Mouse (Mus musculus) thymus, postnatal 4 days (tissue): ENCODE results near the gene Svop.
A peak's percentile ranks its signal among the peaks of the same experiment; 100 is the strongest.

Experiments
- DNase-seq: peaks from one replicate; pipeline ENCODE4 v3.0.0; 2021

The Svop gene

DNA sequence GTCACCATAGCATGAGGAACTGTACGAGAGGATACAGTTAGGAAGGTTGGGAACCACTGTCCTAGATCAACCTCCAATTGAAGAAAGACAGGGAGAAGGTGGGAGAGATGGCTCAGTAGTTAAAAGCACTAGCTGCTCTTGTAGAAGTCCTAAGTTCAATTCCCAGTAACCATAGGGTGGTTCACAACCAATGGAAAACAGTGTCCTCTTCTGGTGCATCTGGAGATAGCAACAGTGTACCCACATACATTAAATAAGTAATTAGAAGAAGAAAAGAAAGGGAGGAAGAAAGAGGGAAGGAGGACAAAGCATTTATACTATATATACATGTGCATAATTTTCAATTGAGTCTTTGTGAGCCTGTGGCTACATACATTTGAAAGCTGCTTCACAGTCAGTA is 46.2 kb downstream of the Svop start:
- no peak for DNase-seq

GRCm38 (mm10) chr5:114043800-114044199 is 47.6 kb downstream of the Svop start:
- no peak for DNase-seq

GRCm38 (mm10) chr5:114041327-114041930 is 49.9 kb downstream of the Svop start:
- DNase-seq: peak; percentile 19

DNA sequence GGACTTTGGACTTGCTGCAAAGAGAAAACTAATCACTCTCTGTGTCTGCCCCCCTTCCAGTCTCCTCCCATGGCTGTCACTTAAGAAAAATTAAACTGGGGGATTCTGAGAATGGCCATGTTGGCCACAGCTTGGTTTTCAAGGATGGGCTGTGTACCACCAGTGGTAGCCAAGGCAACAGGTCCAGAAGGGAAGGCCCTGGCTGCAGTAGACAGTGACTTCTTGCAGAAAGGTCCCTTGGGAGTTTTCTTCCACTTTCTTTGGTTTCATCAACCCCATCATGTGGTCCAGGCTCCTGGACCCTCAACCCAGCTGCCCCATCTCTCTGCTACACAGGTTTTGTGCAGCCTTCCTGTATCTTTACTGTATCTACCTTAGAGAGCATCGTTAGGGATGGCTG is 50.5 kb downstream of the Svop start:
- no peak for DNase-seq

DNA sequence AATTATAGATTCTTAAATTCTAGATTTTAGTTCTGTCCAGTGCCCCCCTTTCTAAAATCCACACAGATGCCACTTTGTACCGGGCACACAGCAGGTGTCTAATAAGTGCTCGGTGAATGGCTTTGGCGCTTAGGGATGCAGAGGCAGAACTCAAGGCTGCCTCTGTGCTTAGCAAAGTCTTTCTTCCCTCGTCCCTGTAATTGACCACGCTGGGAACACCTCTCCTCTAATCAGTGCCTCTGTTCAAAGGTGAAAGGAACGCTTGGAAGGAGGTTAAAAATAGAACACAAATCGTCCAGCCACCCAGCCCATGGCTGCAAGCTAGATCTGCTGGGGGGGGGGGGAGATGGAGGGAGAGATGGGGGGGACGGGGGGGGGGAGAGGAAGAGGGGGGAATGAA is 50.9 kb downstream of the Svop start:
- DNase-seq: no peak

DNA sequence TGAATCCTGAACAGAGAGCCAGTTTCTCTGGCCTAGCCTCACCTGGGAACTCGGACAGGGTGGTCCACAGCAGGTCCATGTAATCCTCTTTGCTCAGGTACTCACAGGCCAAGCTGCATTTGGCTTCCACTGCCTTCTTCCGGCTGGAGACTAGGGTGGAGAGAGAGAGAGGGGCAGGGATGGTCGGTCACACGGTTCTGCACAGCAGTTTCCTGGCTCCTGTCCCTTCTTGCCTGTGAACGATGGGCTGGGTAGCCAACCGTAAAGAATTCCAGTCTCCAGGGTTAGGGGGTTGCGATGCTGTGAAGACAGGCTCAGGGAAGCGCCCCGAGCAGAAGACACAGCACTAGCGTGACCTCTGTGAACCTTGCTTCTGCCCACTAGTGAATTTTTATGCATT is 56.3 kb downstream of the Svop start:
- no peak for DNase-seq

DNA sequence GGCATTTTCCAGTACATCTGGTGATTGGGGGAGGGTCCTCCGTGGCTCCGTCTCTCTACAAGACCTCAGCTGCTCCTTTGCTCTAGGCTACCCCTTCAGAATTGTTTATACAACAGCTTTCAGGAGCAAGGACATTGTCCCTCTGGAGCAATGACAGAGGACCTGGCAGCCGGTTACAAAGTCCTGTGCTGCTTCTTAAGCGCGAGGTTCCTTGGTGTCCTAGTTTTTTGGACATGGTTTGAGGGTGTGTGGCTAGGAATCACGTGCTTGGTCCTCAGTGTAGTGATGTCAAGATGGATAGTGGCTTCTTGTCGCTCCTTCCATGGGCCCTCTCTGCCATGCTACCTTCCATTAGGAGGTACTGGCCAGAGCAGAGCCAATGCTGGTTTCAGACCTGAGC is 57.0 kb downstream of the Svop start:
- no peak for DNase-seq

- no peak for DNase-seq
Observed at GRCm38 (mm10) chr5:114032161-114032763, 59.1 kb downstream of the Svop start.

DNA sequence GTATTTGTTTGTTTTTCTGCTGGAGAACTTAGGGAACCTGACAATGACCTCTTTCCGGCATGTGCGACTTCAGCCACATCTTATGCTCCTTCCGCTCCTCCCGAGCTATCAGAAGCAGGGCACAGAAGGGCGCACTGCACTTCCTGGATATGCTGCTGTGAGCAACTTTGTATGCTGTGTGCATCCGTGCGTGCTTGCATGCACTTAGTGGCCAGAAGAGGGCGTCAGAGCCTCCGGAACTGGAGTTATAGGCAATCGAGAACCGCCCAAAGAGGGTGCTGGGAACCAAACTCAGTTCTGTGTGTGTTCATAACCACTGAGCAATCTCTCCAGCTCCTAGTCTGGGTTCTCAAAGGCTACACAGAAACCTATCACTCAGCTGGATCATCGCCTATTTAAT is 60.7 kb downstream of the Svop start:
- no peak for DNase-seq

GRCm38 (mm10) chr5:114028111-114028510 is 63.3 kb downstream of the Svop start:
- no peak for DNase-seq

DNA sequence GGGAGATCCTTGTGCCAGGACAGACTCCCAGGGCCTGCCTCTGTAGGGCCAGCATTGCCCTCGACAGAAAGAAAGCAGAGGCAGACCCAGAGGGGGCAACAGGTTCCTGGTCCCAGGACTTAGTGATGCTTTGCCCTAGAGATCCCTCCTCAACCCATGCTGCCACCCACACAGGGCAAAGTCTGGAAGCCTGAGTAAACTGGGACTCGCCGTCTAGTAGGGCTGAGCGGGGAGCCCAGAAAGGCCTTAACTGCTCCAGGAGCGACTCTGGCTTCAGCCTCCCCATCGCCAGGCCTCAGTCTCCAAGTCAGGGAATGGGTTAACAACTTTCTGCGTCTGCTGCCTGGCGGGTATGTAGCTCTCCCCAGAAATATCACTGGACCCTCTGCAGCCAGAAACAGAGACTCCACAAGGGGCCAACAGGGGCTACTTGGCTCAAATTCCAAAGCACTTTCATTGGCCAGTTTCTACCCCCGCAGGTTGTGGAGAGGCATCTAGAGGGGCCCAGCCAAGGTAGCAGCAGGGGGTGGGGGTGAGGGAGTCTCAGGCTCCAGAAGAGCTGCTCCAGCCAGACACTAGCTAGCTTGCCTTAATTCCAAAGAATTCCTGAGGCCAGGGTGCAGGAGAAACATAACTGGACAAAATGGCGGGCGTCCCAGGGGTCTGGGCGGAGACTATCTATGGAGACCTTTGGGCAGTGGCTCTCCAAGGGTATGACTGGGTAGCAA is 64.0 kb downstream of the Svop start:
- no peak for DNase-seq

DNA sequence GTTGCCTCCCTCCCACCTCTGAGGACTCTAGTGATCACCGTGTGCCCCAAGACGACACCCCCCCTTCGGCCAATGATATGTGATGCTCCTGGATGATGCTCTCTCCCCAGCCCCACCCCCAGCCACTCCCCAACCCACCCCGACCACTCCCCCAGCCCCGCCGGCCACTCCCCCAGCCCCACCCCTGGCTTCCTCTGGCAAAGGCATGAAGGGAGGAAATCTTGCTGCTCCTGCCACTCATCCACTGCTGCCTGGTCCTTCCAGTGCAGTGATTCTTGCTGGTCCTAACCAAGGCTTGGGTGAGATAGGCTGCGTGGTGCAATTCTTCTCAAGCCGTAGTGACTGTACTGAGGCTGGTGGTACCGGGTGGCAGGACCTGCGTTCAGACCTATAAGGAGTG is 66.5 kb downstream of the Svop start:
- DNase-seq: no peak

- no peak for DNase-seq
Observed at GRCm38 (mm10) chr5:114024390-114024789, 67.0 kb downstream of the Svop start.

- peak; percentile 59 for DNase-seq
Observed at GRCm38 (mm10) chr5:114015121-114015520, 76.2 kb downstream of the Svop start.

DNA sequence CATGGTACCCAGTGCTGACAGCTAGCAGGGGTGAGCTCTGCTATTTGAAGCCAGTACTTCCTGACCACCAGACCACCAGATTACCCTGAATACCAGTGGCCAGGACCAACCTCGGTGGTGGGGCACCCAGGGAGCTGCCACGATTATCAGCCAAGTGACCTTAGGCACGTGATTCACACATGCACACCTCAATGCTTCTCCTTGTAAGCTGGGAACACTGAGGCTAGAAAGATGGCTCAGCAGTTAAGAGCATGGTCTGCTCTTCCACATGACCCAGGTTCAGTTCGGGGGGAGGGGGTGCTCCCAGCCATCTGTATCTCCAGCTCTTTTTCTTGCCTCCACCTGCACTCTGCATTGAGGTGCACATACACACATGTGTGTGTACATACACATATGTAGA is 82.3 kb downstream of the Svop start:
- DNase-seq: no peak

- DNase-seq: no peak
Observed at GRCm38 (mm10) chr5:114007753-114008453, 83.5 kb downstream of the Svop start.

- DNase-seq: no peak
Observed at GRCm38 (mm10) chr5:114006974-114007373, 84.4 kb downstream of the Svop start.

- DNase-seq: no peak
Observed at GRCm38 (mm10) chr5:114005100-114005499, 86.3 kb downstream of the Svop start.

GRCm38 (mm10) chr5:114004573-114004972 is 86.8 kb downstream of the Svop start:
- DNase-seq: no peak

GRCm38 (mm10) chr5:114003542-114003941 is 87.8 kb downstream of the Svop start, which contains the start of gene Dao:
TSS of gene Dao (plus strand) at chr5:114003703.
- no peak for DNase-seq

GRCm38 (mm10) chr5:113999382-113999781 is 92.0 kb downstream of the Svop start:
- no peak for DNase-seq

DNA sequence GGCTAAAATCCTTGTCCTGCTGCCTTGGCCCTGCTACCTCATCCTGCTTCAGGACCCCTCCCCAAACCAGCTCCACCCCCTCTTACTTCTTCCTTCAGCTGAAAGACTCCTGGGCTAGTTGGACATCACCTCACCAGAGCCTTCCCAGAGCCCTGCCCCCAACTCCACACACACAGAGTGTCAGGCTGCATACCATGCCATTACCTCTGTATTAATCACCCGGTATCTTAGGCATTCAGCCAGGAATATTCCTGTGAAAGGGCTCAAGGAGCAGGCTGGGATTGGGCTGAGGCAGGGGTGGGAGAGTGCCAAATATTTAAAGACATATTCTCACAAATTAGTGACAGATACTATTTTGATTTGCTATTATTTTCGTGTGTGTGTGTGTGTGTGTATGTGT is 94.9 kb downstream of the Svop start:
- no peak for DNase-seq
